Mouse (Mus musculus) cerebellum, adult 2 months (tissue): ENCODE measurements around the gene Cdh23.

Source experiments
- CTCF ChIP-seq: fragments of 200-500 bp; IDR thresholded peaks from 2 replicates; pipeline ENCODE4 v1.5.1; 2011; ENCODE audit warnings: low read depth, mild to moderate bottlenecking, control low read depth, low read length, moderate library complexity, borderline replicate concordance; ENCODE audit not compliant: insufficient read depth
- POLR2A ChIP-seq: fragments of 200-500 bp; IDR thresholded peaks from 2 replicates; pipeline ENCODE4 v1.6.1; 2011; ENCODE audit warnings: low read length, control low read depth, borderline replicate concordance; ENCODE audit not compliant: insufficient read depth

GRCm38 (mm10) chr10:60285676-60286372, 410.5 kb downstream of the Cdh23 start:
- no peak for TF ChIP-seq CTCF
- no peak for TF ChIP-seq POLR2A
